Mouse (Mus musculus): ENCODE measurements around the gene Astn2. TPM values are rescaled to one million over a fixed set of nuclear protein-coding genes. Genes with fewer than 3 reads are reported as not detected.

Astn2 gene
- polyA plus RNA-seq, 1 experiment from 2014 or later = 0.55 TPM

- H3K27me3 ChIP-seq (replicated peaks) = no peaks in the 10 kb centered on the region
- H3K9me3 ChIP-seq = no peaks in the 10 kb centered on the region
- no peak overlapping the region for H3K27ac ChIP-seq
- H3K9ac ChIP-seq = no peak overlapping the region
- ATAC-seq = no peak
- H3K4me3 ChIP-seq (replicated peaks) = no peak overlapping the region
- no peaks in the 10 kb centered on the region for H3K36me3 ChIP-seq
- no peak overlapping the region for H3K4me2 ChIP-seq (replicated peaks)
- WGBS = 88% methylated on average over 2 of the region's 2 CpGs
- H3K4me1 ChIP-seq (replicated peaks) = no peaks in the 10 kb centered on the region
Observed at GRCm38 (mm10) chr4:65946021-65946420, 458.4 kb downstream of the Astn2 start.

- no peaks in the 10 kb centered on the region for H3K9me3 ChIP-seq
- no peaks in the 10 kb centered on the region for H3K36me3 ChIP-seq
- H3K9ac ChIP-seq = no peak overlapping the region
- H3K27ac ChIP-seq = no peak overlapping the region
- no peak for ATAC-seq
- H3K27me3 ChIP-seq (replicated peaks) = no peaks in the 10 kb centered on the region
- 66% methylated on average over 2 of the region's 2 CpGs for WGBS
- no peak overlapping the region for H3K4me2 ChIP-seq (replicated peaks)
- no peak overlapping the region for H3K4me3 ChIP-seq (replicated peaks)
- no peaks in the 10 kb centered on the region for H3K4me1 ChIP-seq (replicated peaks)
Observed at GRCm38 (mm10) chr4:65930901-65931300, 473.5 kb downstream of the Astn2 start.

- H3K27me3 ChIP-seq (replicated peaks) = no peaks in the 10 kb centered on the region
- no peaks in the 10 kb centered on the region for H3K4me1 ChIP-seq (replicated peaks)
- no peaks in the 10 kb centered on the region for H3K36me3 ChIP-seq
- no peaks in the 10 kb centered on the region for H3K9me3 ChIP-seq
- no peak overlapping the region for H3K27ac ChIP-seq
- H3K4me3 ChIP-seq (replicated peaks) = no peak overlapping the region
- WGBS = 64% methylated on average over 1 of the region's 1 CpGs
- no peak overlapping the region for H3K9ac ChIP-seq
- ATAC-seq = no peak
- no peak overlapping the region for H3K4me2 ChIP-seq (replicated peaks)
Observed at GRCm38 (mm10) chr4:65920294-65920693, 484.1 kb downstream of the Astn2 start.

- Histone ChIP-seq H3K27me3 (replicated peaks) (no peaks in the 10 kb centered on the region), H3K9ac (no peak overlapping the region), H3K9me3 (no peaks in the 10 kb centered on the region), H3K4me1 (replicated peaks) (no peaks in the 10 kb centered on the region), H3K36me3 (no peaks in the 10 kb centered on the region), H3K4me3 (replicated peaks) (no peak overlapping the region), H3K27ac (no peak overlapping the region), H3K4me2 (replicated peaks) (no peak overlapping the region)
- no peak for ATAC-seq
- 66% methylated on average over 11 of the region's 11 CpGs for WGBS
Observed at GRCm38 (mm10) chr4:65916027-65917008, 488.1 kb downstream of the Astn2 start.

GRCm38 (mm10) chr4:65912247-65912942 lies 492.0 kb downstream of the Astn2 start:
- no peak overlapping the region for H3K4me3 ChIP-seq (replicated peaks)
- H3K9me3 ChIP-seq = no peaks in the 10 kb centered on the region
- H3K36me3 ChIP-seq = no peaks in the 10 kb centered on the region
- no peak for ATAC-seq
- H3K4me1 ChIP-seq (replicated peaks) = no peaks in the 10 kb centered on the region
- WGBS = 64% methylated on average over 8 of the region's 8 CpGs
- H3K4me2 ChIP-seq (replicated peaks) = no peak overlapping the region
- H3K9ac ChIP-seq = no peak overlapping the region
- no peak overlapping the region for H3K27ac ChIP-seq
- H3K27me3 ChIP-seq (replicated peaks) = no peaks in the 10 kb centered on the region

DNA sequence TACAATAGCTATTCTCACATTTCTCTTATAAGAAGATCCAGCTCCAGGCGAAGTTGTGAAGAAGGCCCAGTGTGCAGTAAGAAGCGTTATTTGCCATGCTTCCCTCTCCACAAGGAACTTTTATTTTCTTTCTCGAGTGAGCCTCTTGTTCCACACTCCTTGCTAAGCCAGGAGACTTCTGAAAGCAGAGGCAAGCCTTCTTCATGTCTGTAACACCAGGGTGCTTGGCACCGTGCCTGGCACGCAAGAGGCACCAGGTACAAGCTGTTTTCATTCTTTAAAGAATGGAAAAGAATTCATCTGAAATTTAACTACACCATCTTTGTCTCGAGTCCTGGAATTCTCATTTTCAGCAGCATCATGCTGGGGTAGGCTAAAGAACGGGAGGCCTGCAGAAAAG lies 496.8 kb downstream of the Astn2 start:
- Histone ChIP-seq H3K4me3 (replicated peaks) (no peak overlapping the region), H3K9me3 (no peaks in the 10 kb centered on the region), H3K4me2 (replicated peaks) (no peak overlapping the region), H3K9ac (no peak overlapping the region), H3K4me1 (replicated peaks) (no peaks in the 10 kb centered on the region), H3K36me3 (no peaks in the 10 kb centered on the region), H3K27ac (no peak overlapping the region), H3K27me3 (replicated peaks) (no peaks in the 10 kb centered on the region)
- WGBS = 76% methylated on average over 7 of the region's 7 CpGs
- ATAC-seq = no peak

GRCm38 (mm10) chr4:65904963-65905362 lies 499.4 kb downstream of the Astn2 start:
- peak; percentile 67; the same call in 1 of the 2 replicates for ATAC-seq
- WGBS = 58% methylated on average over 2 of the region's 2 CpGs
- no peaks in the 10 kb centered on the region for H3K4me1 ChIP-seq (replicated peaks)

DNA sequence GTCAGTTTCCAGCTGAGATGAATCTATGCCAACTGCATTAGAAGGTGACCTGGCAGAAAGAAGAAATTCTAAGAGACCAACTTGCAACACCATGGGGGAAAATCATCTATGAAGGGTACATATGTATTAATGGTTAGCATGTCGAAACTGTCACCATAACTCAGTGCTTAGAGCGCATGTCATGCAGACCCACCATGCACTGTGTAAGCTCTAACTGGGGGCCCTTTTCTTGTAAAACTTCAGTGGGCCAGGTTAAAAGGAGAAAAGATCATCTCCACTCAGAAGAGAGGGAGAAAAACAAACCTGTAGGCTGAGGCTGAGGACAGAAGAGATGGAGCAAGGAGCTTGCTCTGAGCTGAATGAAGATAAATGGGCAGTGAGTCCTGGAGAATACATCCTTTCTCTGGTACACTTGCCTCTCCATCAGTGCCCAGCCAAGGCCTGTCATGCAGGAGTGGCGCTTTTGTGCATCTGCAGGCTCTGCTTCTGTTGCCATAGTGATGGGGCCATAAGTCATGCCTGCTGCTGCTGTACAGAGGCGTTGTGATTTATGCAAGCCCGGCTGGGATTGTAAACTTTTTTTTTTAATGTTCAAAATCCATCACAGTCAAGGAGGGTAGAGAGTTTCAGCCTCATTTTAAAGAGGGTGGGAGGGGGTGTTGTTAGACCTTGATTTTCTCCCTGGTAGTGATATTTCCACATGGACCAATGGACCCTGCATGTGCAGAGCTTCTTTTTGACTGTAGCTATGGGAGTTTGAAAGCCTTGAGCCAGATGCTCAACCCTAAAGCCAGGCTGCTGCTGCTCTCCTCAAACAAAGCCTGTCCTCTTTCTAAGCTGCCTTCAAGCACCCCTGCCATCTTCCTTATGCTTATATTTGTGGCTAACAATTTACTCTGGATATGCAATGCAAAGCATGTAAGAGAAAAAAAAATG lies 508.1 kb downstream of the Astn2 start:
- 46% methylated on average over 5 of the region's 5 CpGs for WGBS
- Histone ChIP-seq H3K4me3 (replicated peaks) (no peak overlapping the region), H3K27me3 (replicated peaks) (no peaks in the 10 kb centered on the region), H3K4me1 (replicated peaks) (no peaks in the 10 kb centered on the region), H3K9me3 (no peaks in the 10 kb centered on the region), H3K4me2 (replicated peaks) (no peak overlapping the region), H3K9ac (no peak overlapping the region), H3K27ac (no peak overlapping the region), H3K36me3 (no peaks in the 10 kb centered on the region)
- no peak for ATAC-seq

More at GRCm38 (mm10) chr4:65904963-65905362, 499.4 kb downstream of the Astn2 start:
- H3K9ac ChIP-seq = no peak overlapping the region
- no peaks in the 10 kb centered on the region for H3K9me3 ChIP-seq
- H3K4me2 ChIP-seq (replicated peaks) = no peak overlapping the region
- H3K4me3 ChIP-seq (replicated peaks) = no peak overlapping the region
- H3K27ac ChIP-seq = no peak overlapping the region
- H3K36me3 ChIP-seq = no peaks in the 10 kb centered on the region
- no peaks in the 10 kb centered on the region for H3K27me3 ChIP-seq (replicated peaks)

- no peak overlapping the region for H3K27ac ChIP-seq
- H3K27me3 ChIP-seq (replicated peaks) = no peaks in the 10 kb centered on the region
- H3K9me3 ChIP-seq = no peaks in the 10 kb centered on the region
- H3K4me2 ChIP-seq (replicated peaks) = no peak overlapping the region
- no peak for ATAC-seq
- H3K4me1 ChIP-seq (replicated peaks) = no peaks in the 10 kb centered on the region
- no peak overlapping the region for H3K9ac ChIP-seq
- no peak overlapping the region for H3K4me3 ChIP-seq (replicated peaks)
- 55% methylated on average over 5 of the region's 5 CpGs for WGBS
- H3K36me3 ChIP-seq = no peaks in the 10 kb centered on the region
Observed at GRCm38 (mm10) chr4:65888332-65888993, 515.9 kb downstream of the Astn2 start.

GRCm38 (mm10) chr4:65886862-65887261 lies 517.5 kb downstream of the Astn2 start:
- H3K9me3 ChIP-seq = no peaks in the 10 kb centered on the region
- H3K4me2 ChIP-seq (replicated peaks) = no peak overlapping the region
- no peak overlapping the region for H3K27ac ChIP-seq
- peak; percentile 62 for ATAC-seq
- 25% methylated on average over 1 of the region's 1 CpGs for WGBS
- no peaks in the 10 kb centered on the region for H3K36me3 ChIP-seq
- H3K4me1 ChIP-seq (replicated peaks) = no peaks in the 10 kb centered on the region
- H3K4me3 ChIP-seq (replicated peaks) = no peak overlapping the region
- no peaks in the 10 kb centered on the region for H3K27me3 ChIP-seq (replicated peaks)
- H3K9ac ChIP-seq = no peak overlapping the region

- Histone ChIP-seq H3K9ac (no peak overlapping the region), H3K4me2 (replicated peaks) (no peak overlapping the region), H3K36me3 (no peaks in the 10 kb centered on the region), H3K27me3 (replicated peaks) (no peaks in the 10 kb centered on the region), H3K27ac (no peak overlapping the region), H3K4me1 (replicated peaks) (no peaks in the 10 kb centered on the region), H3K4me3 (replicated peaks) (no peak overlapping the region), H3K9me3 (no peaks in the 10 kb centered on the region)
- WGBS = 74% methylated on average over 3 of the region's 3 CpGs
- no peak for ATAC-seq
Observed at GRCm38 (mm10) chr4:65885921-65886320, 518.5 kb downstream of the Astn2 start.

Measured in intestine, embryonic 15.5 days (tissue).